Mouse (Mus musculus) heart, embryonic 13.5 days (tissue): ENCODE results near the gene Itprid2. TPM values are rescaled to one million over a fixed set of nuclear protein-coding genes. Genes with fewer than 3 reads are reported as not detected.

ENCODE experiments used
- ATAC-seq: fragments of 200-750 bp; cut with Nextera tagmentation; 2 replicates; pipeline ENCODE4 v1.8.0; 2017; ENCODE audit warnings: moderate TSS enrichment; ENCODE audit not compliant: insufficient number of reproducible peaks, low FRiP score, low TSS enrichment; ENCODE audit errors: extremely low read depth
- H3K27ac ChIP-seq: fragments of 300-500 bp; sonication (generic); replicated peaks from 2 replicates; pipeline ENCODE4 v1.5.1; 2015; ENCODE audit warnings: moderate library complexity, mild to moderate bottlenecking, inconsistent platforms
- H3K27me3 ChIP-seq: fragments of 300-500 bp; sonication (generic); replicated peaks from 2 replicates; pipeline ENCODE4 v1.6.1; 2015; ENCODE audit warnings: mild to moderate bottlenecking, inconsistent platforms
- H3K36me3 ChIP-seq: fragments of 300-500 bp; sonication (generic); 2 replicates; pipeline ENCODE4 v1.6.1; 2015; ENCODE audit warnings: mild to moderate bottlenecking, inconsistent platforms
- H3K4me1 ChIP-seq: fragments of 300-500 bp; sonication (generic); 2 replicates; pipeline ENCODE4 v1.6.1; 2015; ENCODE audit warnings: inconsistent platforms
- H3K4me2 ChIP-seq: fragments of 300-500 bp; sonication (generic); 2 replicates; pipeline ENCODE4 v1.6.1; 2015; ENCODE audit warnings: inconsistent platforms, mild to moderate bottlenecking, moderate library complexity
- H3K4me3 ChIP-seq: fragments of 300-500 bp; sonication (generic); 2 replicates; pipeline ENCODE4 v1.5.1; 2015; ENCODE audit warnings: moderate library complexity, mild to moderate bottlenecking, inconsistent platforms
- H3K9ac ChIP-seq: fragments of 300-500 bp; sonication (generic); 2 replicates; pipeline ENCODE4 v1.6.1; 2015; ENCODE audit warnings: inconsistent platforms, mild to moderate bottlenecking, moderate library complexity
- H3K9me3 ChIP-seq: fragments of 300-500 bp; sonication (generic); 2 replicates; pipeline ENCODE4 v1.6.1; 2016; ENCODE audit warnings: inconsistent platforms
- WGBS: fragments of 180-500 bp; shearing (Covaris S2); methylation state at CpG from one replicate; pipeline ENCODE4 v1.1.7; 2015; ENCODE audit warnings: mixed read lengths; 5-methylcytosine and 5-hydroxymethylcytosine counted together
- polyA plus RNA-seq: library from polyadenylated mRNA; unstranded; fragments of >200 nt; fragmentation: Nextera tagmentation; extraction: Ambion mirVana; gene quantifications from 2 replicates; pipeline ENCODE4 v1.2.1, GENCODE M21; 2015

The Itprid2 gene
- polyA plus RNA-seq, 1 experiment from 2014 or later = 6.4 TPM

DNA sequence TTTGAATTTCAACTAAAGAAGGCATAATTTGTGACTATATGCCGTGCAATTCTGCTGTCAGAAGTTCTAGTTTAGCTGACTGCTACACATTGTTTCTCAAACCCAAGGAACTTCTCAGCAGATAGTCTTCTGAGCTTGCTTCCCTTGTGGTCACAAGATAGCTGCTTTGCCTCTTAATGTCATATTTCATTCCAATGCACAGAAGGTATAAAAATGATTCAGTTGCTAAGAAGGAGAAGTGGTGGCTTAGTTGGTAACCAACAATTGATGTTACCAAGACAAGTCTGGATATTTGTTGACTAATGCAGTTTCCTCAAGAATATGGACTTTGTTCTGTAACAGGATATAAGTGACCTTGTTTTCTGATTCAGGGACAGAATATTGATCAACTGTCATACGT, 17.0 kb upstream of the Itprid2 start:
- ATAC-seq = no peak
- Histone ChIP-seq H3K27ac (no peak overlapping the region), H3K27me3 (no peaks in the 10 kb centered on the region), H3K4me2 (no peak overlapping the region), H3K36me3 (no peaks in the 10 kb centered on the region), H3K9ac (no peak overlapping the region), H3K4me3 (no peak overlapping the region), H3K4me1 (no peaks in the 10 kb centered on the region), H3K9me3 (no peaks in the 10 kb centered on the region)
- 76% methylated on average over 2 of the region's 2 CpGs for WGBS

DNA sequence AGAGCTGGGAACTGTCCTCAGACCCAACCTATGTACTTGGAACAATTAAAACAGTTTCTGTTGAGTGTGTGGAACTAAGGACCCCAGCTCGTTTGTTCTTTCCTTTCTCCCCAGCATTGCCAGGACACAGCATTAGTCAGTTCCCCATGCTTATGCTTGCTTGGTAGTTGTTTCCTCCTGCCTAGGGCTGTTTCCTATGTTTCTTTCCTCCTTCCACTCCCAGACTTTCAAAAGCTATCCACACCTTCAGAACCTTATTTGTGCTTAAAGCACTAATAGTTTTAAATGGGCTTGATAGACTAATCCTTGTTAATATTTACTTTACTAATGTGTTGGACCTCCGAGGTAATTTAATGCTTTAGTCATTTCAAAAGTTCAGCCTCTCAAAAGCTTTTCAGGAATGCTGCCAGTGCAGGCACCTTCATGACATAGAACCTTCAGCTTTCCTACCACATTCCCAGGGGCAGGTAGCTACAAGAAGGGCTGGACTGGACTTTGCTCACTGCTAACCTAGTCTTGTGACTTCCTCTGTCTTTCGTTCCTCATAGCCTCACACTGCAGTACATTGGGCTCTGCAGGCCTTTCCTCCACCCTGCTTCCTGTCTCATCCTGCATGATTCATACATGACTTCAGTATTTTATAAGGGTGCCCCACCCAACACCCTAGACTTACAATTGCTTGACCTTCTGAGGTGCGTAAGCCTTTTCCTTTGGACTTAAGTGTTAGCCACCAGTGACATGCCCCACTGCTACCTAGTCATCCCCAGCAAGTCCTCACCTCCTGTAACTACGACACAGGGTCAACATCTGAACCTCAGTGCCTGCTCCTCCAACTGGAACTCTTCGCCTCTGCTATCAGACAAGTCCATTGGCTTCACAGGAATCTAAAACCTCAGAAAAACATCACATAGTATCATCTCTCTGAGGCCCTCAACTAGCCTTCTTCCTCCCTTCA, 16.3 kb upstream of the Itprid2 start:
- Histone ChIP-seq H3K9ac (no peak overlapping the region), H3K4me1 (no peaks in the 10 kb centered on the region), H3K27ac (no peak overlapping the region), H3K36me3 (no peaks in the 10 kb centered on the region), H3K4me3 (no peak overlapping the region), H3K9me3 (no peaks in the 10 kb centered on the region), H3K4me2 (no peak overlapping the region), H3K27me3 (no peaks in the 10 kb centered on the region)
- ATAC-seq = no peak
- WGBS = 71% methylated on average over 6 of the region's 6 CpGs

DNA sequence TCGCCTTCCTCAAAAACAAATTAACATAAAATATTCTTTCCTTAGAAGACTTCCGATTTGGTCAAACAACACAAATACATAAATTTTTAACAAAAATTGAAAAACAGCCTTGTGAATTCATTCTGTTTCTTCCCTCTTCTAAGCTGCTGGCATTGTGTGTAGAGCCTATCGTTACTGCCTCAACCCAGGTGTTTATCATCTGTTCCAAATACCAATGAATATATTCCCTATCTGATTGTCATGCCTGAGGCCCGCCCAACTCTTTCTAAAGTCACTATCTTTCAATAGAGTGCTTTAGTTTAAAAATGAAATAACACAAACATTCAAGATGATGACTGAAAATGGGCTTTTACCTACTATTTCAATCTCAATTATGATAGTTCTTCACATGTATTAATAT, 11.9 kb upstream of the Itprid2 start:
- no peak overlapping the region for H3K4me2 ChIP-seq
- no peak for ATAC-seq
- no peaks in the 10 kb centered on the region for H3K27me3 ChIP-seq
- H3K4me3 ChIP-seq = no peak overlapping the region
- no peaks in the 10 kb centered on the region for H3K4me1 ChIP-seq
- WGBS = 77% methylated on average over 4 of the region's 4 CpGs
- H3K27ac ChIP-seq = no peak overlapping the region
- no peaks in the 10 kb centered on the region for H3K36me3 ChIP-seq
- no peaks in the 10 kb centered on the region for H3K9me3 ChIP-seq
- no peak overlapping the region for H3K9ac ChIP-seq

DNA sequence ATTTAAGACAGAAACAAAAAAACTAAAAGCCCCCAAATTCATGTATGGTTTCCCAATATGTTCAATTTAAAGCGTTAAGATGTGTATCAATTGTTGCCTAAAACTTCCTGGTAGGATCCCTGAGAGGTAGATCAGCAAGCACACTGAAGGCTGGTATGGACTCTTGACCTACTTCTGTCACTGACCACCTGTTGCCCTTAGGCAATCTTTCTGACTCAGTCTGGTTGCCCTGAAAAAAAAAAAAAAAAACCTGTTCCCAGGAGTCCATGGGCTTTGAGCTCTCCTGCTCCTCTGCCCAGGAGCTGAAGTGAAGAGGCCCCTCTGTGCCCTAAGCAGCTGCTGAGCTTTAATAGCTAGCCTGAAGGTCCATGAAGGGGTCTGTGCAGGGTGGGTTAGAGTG, 7.5 kb upstream of the Itprid2 start:
- no peaks in the 10 kb centered on the region for H3K9me3 ChIP-seq
- H3K27ac ChIP-seq = no peak overlapping the region
- H3K36me3 ChIP-seq = no peaks in the 10 kb centered on the region
- H3K9ac ChIP-seq = no peak overlapping the region
- no peak overlapping the region for H3K4me2 ChIP-seq
- ATAC-seq = no peak
- 72% methylated on average over 1 of the region's 1 CpGs for WGBS
- H3K27me3 ChIP-seq = no peaks in the 10 kb centered on the region
- 0 out of 2 replicates have a peak, but pooled peaks cover 5% of the 10 kb centered on the region for H3K4me1 ChIP-seq
- H3K4me3 ChIP-seq = no peak overlapping the region

DNA sequence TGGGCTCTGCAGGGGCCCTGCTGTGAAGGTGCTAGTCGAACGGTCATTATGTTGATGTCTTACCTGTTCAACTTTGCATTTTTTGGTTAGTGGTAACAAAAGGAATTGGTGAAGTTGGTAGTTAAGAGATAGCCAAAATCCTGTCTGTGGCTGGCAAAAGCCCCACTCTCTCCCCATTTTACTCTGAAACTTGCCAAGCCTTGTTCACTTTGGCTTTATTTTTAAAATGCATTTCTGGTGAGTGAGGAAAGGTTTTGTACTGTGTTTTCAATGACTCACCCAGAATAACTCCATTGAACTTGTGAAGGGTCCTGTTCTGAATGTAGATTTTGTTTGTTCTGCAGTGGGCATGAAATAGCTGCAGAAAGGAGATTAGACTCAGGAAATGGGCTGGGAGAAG, 4.9 kb upstream of the Itprid2 start:
- WGBS = 76% methylated on average over 2 of the region's 2 CpGs

DNA sequence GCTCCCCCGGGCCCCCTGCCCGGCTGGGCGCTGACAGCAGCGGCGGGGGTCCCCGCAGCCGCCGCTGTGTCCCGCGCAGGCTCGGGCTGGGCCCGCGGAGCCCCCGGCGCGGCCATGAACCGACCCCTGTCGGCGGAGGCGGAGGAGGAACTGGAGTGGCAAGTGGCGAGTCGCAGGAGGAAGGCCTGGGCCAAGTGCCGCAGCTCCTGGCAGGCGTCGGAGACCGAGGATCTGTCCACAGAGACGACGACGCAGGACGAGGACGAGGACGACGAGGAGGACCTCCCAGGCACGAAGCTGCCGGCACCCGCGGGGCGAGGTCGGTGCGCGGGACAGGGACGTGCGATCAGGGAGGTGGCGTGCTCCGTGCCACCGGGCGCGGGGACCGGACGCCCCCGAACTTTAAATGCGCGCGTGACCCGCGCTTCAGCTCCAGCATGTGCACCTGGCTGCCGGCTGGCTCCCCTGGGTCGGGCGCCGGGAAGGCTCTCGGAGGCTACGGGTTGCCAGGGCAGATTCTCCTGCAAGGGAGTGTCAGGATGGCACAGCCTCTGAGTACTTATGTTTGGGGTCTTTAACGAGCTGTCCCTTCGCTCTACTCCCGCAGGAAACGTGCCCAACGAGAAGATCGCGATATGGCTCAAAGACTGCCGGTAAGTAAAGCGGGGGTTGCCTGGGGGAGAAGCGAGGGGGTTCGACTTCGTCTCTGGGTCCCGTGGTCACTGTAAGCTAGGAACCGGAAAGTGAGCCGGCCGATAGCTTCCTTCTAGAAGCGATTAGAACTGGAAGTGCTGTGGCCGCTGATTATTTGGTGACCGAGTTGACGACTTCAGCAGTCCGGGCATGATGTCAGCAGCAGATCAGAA, 507 bp downstream of the Itprid2 start:
- Histone ChIP-seq H3K27me3 (no peaks in the 10 kb centered on the region), H3K4me2 (peak overlapping the region; percentile 80), H3K4me3 (peak overlapping the region; percentile 94), H3K27ac (peak overlapping the region; percentile 93), H3K9ac (peak overlapping the region; percentile 96), H3K9me3 (no peaks in the 10 kb centered on the region), H3K36me3 (peaks cover 9% of the 10 kb centered on the region), H3K4me1 (peaks cover 37% of the 10 kb centered on the region)
- WGBS = under 1% methylated on average over 83 of the region's 83 CpGs
- ATAC-seq = peak; percentile 45

More for the DNA sequence above, 4.9 kb upstream of the Itprid2 start:
- H3K4me3 ChIP-seq = no peak overlapping the region
- H3K27ac ChIP-seq = no peak overlapping the region
- H3K9me3 ChIP-seq = no peaks in the 10 kb centered on the region
- H3K27me3 ChIP-seq = no peaks in the 10 kb centered on the region
- peaks cover 8% of the 10 kb centered on the region for H3K4me1 ChIP-seq
- no peak overlapping the region for H3K9ac ChIP-seq
- ATAC-seq = no peak
- no peak overlapping the region for H3K4me2 ChIP-seq
- H3K36me3 ChIP-seq = no peaks in the 10 kb centered on the region

DNA sequence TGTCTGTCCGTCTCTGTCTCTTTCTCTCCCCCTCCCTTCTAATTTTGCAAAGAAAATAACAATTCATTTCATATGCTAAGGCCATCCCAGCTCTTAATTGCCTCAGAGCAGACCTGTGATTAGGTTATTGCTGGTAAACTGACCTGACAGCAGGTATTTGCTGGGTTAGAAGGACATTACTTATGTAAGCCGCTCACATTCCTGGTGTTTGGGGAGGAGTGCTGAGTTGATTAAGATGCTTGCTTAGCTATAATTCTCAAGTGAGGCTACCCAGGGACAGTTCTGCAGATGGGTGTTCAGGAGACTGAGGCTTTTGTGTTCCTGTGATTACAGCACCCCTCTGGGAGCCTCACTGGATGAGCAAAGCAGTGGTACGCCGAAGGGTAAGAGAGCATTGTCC, 3.8 kb downstream of the Itprid2 start:
- no peak for ATAC-seq
- Histone ChIP-seq H3K36me3 (peaks cover 38% of the 10 kb centered on the region), H3K4me2 (peak overlapping the region; percentile 59), H3K4me3 (peak overlapping the region; percentile 31), H3K4me1 (peaks cover 37% of the 10 kb centered on the region), H3K9ac (peak overlapping the region; percentile 71), H3K27me3 (no peaks in the 10 kb centered on the region), H3K27ac (no peak overlapping the region), H3K9me3 (no peaks in the 10 kb centered on the region)
- WGBS = 48% methylated on average over 4 of the region's 4 CpGs

DNA sequence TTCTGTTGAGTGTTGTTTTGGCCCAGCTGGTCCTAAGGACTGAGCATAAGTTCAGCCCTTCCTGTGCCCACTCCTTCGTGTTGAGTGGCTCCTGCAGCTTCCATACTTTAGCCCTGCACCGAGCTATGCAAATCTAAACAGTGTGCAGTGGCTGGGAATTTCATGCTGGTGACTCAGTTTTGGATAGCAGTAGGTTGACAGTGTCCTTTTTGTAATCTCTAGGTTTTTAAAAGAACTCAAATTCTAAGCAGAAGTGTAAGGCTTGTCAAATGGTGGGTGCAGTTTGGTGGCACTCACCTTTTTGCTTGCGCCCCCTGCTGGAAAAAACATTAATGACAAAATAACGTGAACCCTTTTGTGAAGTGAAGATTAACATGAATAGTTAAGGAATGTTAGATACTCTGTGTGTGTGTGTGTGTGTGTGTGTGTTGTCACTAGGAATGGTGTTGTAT, 11.1 kb downstream of the Itprid2 start:
- H3K4me1 ChIP-seq = peaks cover 26% of the 10 kb centered on the region
- no peak overlapping the region for H3K27ac ChIP-seq
- WGBS = 36% methylated on average over 4 of the region's 4 CpGs
- H3K4me3 ChIP-seq = no peak overlapping the region
- no peak overlapping the region for H3K4me2 ChIP-seq
- ATAC-seq = no peak
- no peaks in the 10 kb centered on the region for H3K9me3 ChIP-seq
- H3K27me3 ChIP-seq = no peaks in the 10 kb centered on the region
- no peak overlapping the region for H3K9ac ChIP-seq
- H3K36me3 ChIP-seq = peaks cover 62% of the 10 kb centered on the region

DNA sequence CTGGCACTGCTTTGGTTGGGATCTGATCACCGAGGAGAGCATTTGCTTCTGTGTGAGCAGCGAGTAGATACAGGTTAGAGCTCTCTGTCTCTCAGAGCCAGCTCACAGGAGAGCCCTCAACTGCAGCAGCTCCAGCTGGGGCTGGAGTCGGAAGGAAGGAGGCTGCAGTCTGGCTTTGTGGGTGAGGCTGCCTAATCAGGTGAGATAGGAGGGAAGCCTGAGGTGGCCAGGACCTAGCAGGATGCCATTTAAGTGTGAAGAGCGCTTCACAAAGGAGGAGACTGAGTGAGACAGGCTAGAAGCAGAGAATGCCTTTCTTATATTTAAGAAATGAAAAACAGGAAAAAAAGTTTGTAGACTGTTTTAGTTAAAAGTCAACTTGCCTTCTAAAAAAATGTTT, 11.9 kb downstream of the Itprid2 start:
- H3K4me1 ChIP-seq = peaks cover 26% of the 10 kb centered on the region
- no peak for ATAC-seq
- H3K27ac ChIP-seq = peak overlapping the region; percentile 36; the same call in 1 of the 2 replicates
- peak overlapping the region; percentile 64 for H3K9ac ChIP-seq
- no peaks in the 10 kb centered on the region for H3K27me3 ChIP-seq
- no peaks in the 10 kb centered on the region for H3K9me3 ChIP-seq
- H3K4me2 ChIP-seq = peak overlapping the region; percentile 36; the same call in 1 of the 2 replicates
- H3K4me3 ChIP-seq = no peak overlapping the region
- WGBS = 40% methylated on average over 4 of the region's 4 CpGs
- peaks cover 60% of the 10 kb centered on the region for H3K36me3 ChIP-seq

DNA sequence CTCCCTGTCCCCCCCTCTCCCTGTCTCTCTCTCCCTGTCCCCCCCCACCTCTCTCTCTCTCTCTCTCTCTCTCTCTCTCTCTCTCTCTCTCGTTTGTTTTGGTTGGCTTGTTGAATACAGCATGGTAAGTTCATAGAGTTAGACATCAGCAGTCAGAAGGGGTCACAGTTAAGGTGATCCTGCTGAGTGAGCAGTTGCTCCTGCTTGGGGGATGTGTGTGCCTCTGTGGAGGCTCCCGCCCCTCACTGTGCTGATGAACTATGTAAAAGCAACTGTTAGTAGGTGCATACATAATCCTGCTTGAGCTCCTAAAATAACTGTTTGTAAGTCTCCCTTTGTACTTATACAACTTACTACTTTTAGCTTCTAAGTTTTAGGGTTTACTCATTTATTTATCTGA, 12.6 kb downstream of the Itprid2 start:
- no peak for ATAC-seq
- peaks cover 60% of the 10 kb centered on the region for H3K36me3 ChIP-seq
- WGBS = 49% methylated on average over 2 of the region's 2 CpGs

DNA sequence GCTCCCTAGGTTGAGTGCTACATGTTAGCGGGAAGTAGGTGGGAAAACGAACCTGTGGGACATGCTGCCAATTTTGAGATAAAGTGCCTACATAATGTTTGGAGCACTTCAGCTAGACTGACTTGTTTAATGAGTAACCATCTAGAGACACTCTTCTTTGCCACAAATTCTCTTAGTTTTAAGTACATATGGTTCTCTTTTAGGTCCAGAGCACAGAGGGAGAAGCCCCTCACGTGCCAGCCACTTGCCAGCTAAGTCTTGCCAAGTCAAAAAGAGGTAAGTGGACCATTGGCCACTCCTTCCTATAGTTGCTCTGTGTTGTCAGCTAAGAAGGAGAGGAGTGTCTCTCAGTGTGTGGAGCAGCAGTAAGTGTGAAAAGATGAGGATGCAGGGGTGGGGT, 16.0 kb downstream of the Itprid2 start:
- no peaks in the 10 kb centered on the region for H3K9me3 ChIP-seq
- H3K4me2 ChIP-seq = no peak overlapping the region
- no peak overlapping the region for H3K9ac ChIP-seq
- no peak for ATAC-seq
- H3K27me3 ChIP-seq = no peaks in the 10 kb centered on the region
- H3K36me3 ChIP-seq = peaks cover 52% of the 10 kb centered on the region
- no peak overlapping the region for H3K27ac ChIP-seq
- WGBS = 79% methylated on average over 3 of the region's 3 CpGs
- no peak overlapping the region for H3K4me3 ChIP-seq
- peaks cover 8% of the 10 kb centered on the region for H3K4me1 ChIP-seq

More for the DNA sequence above, 12.6 kb downstream of the Itprid2 start:
- Histone ChIP-seq H3K4me1 (peaks cover 26% of the 10 kb centered on the region), H3K9ac (no peak overlapping the region), H3K4me3 (no peak overlapping the region), H3K27ac (no peak overlapping the region), H3K9me3 (no peaks in the 10 kb centered on the region), H3K27me3 (no peaks in the 10 kb centered on the region), H3K4me2 (no peak overlapping the region)
